Mouse (Mus musculus) testis, adult 2 months (tissue): ENCODE measurements at regions not wholly inside any gene's neighbourhood (a gene's known extent, or its start where the extent isn't known, plus 50 kb on each side); places are given as distances from the start of the nearest gene placed in this dataset.
A peak's percentile ranks its signal among the peaks of the same experiment; 100 is the strongest.

Source experiments
- CTCF ChIP-seq: fragments of 200-500 bp; IDR thresholded peaks from 2 replicates; pipeline ENCODE4 v1.5.1; 2012; ENCODE audit warnings: low read depth, mild to moderate bottlenecking, inconsistent platforms, low read length, moderate library complexity; ENCODE audit not compliant: control insufficient read depth, insufficient read depth, insufficient replicate concordance
- POLR2A ChIP-seq: fragments of 200-500 bp; IDR thresholded peaks from 2 replicates; pipeline ENCODE4 v1.6.1; 2012; ENCODE audit warnings: low read depth, mild to moderate bottlenecking, inconsistent platforms, low read length, moderate library complexity; ENCODE audit not compliant: control insufficient read depth

- peak; percentile 79; the same call in 1 of the 2 replicates for TF ChIP-seq CTCF
- no peak for TF ChIP-seq POLR2A
Observed at GRCm38 (mm10) chr10:66807261-66807968, 288.5 kb upstream of the Jmjd1c start.
